Mouse (Mus musculus) erythroblast, embryonic 14.5 days (primary cell): Measurements from ENCODE around the gene Ccn1. TPM values are rescaled to one million over a fixed set of nuclear protein-coding genes. Genes with fewer than 3 reads are reported as not detected.

Source experiments
- H3K27me3 ChIP-seq: 2 replicates; pipeline ENCODE4 v1.6.1; 2012; ENCODE audit warnings: inconsistent platforms; ENCODE audit not compliant: control insufficient read depth
- H3K36me3 ChIP-seq: 2 replicates; pipeline ENCODE4 v1.6.1; 2012; ENCODE audit warnings: mild to moderate bottlenecking, inconsistent platforms; ENCODE audit not compliant: control insufficient read depth
- H3K4me1 ChIP-seq: 2 replicates; pipeline ENCODE4 v1.6.1; 2012; ENCODE audit warnings: inconsistent platforms; ENCODE audit not compliant: control insufficient read depth
- H3K4me3 ChIP-seq: replicated peaks from 2 replicates; pipeline ENCODE3; 2012; ENCODE audit warnings: moderate library complexity, mild to moderate bottlenecking, inconsistent platforms
- H3K9me3 ChIP-seq: 2 replicates; pipeline ENCODE4 v1.6.1; 2012; ENCODE audit warnings: low read length, inconsistent platforms, mixed read lengths; ENCODE audit not compliant: control insufficient read depth
- GATA1 ChIP-seq: IDR thresholded peaks from 2 replicates; pipeline ENCODE4 v1.6.1; 2012; ENCODE audit warnings: low read length, inconsistent platforms, mixed read lengths
- TAL1 ChIP-seq: IDR thresholded peaks from 3 replicates; pipeline ENCODE4 v1.6.1; 2012; ENCODE audit warnings: low read length, inconsistent platforms, mixed read lengths
- polyA plus RNA-seq: library from polyadenylated mRNA; stranded (reverse); fragments of >175 nt; gene quantifications from 2 replicates; pipeline ENCODE4 v1.2.3, GENCODE M21; 2012

Ccn1 gene
- polyA plus RNA-seq, 1 experiment, result 0.09 TPM

GRCm38 (mm10) chr3:145651978-145652321, 2.2 kb upstream of the Ccn1 start:
- Histone ChIP-seq H3K4me1 (no peaks in the 10 kb centered on the region), H3K27me3 (peaks cover 70% of the 10 kb centered on the region), H3K9me3 (no peaks in the 10 kb centered on the region), H3K36me3 (peaks cover 3% of the 10 kb centered on the region; the same call in 1 of the 2 replicates), H3K4me3 (no peak overlapping the region)
- TF ChIP-seq GATA1 (no peak), TAL1 (no peak)

- Histone ChIP-seq H3K4me3 (no peak overlapping the region), H3K36me3 (peaks cover 3% of the 10 kb centered on the region; the same call in 1 of the 2 replicates), H3K27me3 (peaks cover 70% of the 10 kb centered on the region), H3K9me3 (no peaks in the 10 kb centered on the region), H3K4me1 (no peaks in the 10 kb centered on the region)
- TF ChIP-seq GATA1 (no peak), TAL1 (no peak)
Observed at GRCm38 (mm10) chr3:145651029-145651977, 1.5 kb upstream of the Ccn1 start.

- Histone ChIP-seq H3K27me3 (peaks cover 70% of the 10 kb centered on the region), H3K36me3 (peaks cover 3% of the 10 kb centered on the region; the same call in 1 of the 2 replicates), H3K9me3 (no peaks in the 10 kb centered on the region), H3K4me3 (no peak overlapping the region), H3K4me1 (no peaks in the 10 kb centered on the region)
- TF ChIP-seq TAL1, result no peak
- TF ChIP-seq GATA1, result no peak
Observed at GRCm38 (mm10) chr3:145650298-145651011, 674 bp upstream of the Ccn1 start.

GRCm38 (mm10) chr3:145648991-145649851, 560 bp downstream of the Ccn1 start:
- peak overlapping the region; percentile 51 for H3K4me3 ChIP-seq
- no peak for TF ChIP-seq TAL1
- TF ChIP-seq GATA1, result no peak
- peaks cover 68% of the 10 kb centered on the region for H3K27me3 ChIP-seq
- H3K4me1 ChIP-seq, result no peaks in the 10 kb centered on the region
- H3K9me3 ChIP-seq, result no peaks in the 10 kb centered on the region
- peaks cover 3% of the 10 kb centered on the region; the same call in 1 of the 2 replicates for H3K36me3 ChIP-seq

GRCm38 (mm10) chr3:145648097-145648931, 1.5 kb downstream of the Ccn1 start:
- Histone ChIP-seq H3K4me1 (no peaks in the 10 kb centered on the region), H3K4me3 (no peak overlapping the region), H3K36me3 (peaks cover 3% of the 10 kb centered on the region; the same call in 1 of the 2 replicates), H3K27me3 (peaks cover 60% of the 10 kb centered on the region), H3K9me3 (no peaks in the 10 kb centered on the region)
- TF ChIP-seq GATA1, result no peak
- no peak for TF ChIP-seq TAL1

- H3K4me3 ChIP-seq, result no peak overlapping the region
- no peaks in the 10 kb centered on the region for H3K9me3 ChIP-seq
- no peak for TF ChIP-seq GATA1
- no peak for TF ChIP-seq TAL1
- peaks cover 3% of the 10 kb centered on the region; the same call in 1 of the 2 replicates for H3K36me3 ChIP-seq
- peaks cover 51% of the 10 kb centered on the region for H3K27me3 ChIP-seq
- H3K4me1 ChIP-seq, result no peaks in the 10 kb centered on the region
Observed at GRCm38 (mm10) chr3:145647416-145647815, 2.4 kb downstream of the Ccn1 start.

GRCm38 (mm10) chr3:145646666-145647065, 3.1 kb downstream of the Ccn1 start:
- Histone ChIP-seq H3K36me3 (peaks cover 3% of the 10 kb centered on the region; the same call in 1 of the 2 replicates), H3K27me3 (peaks cover 44% of the 10 kb centered on the region), H3K9me3 (no peaks in the 10 kb centered on the region), H3K4me3 (no peak overlapping the region), H3K4me1 (no peaks in the 10 kb centered on the region)
- TF ChIP-seq GATA1, result no peak
- TF ChIP-seq TAL1, result no peak

GRCm38 (mm10) chr3:145646009-145646408, 3.8 kb downstream of the Ccn1 start:
- TF ChIP-seq TAL1, result no peak
- TF ChIP-seq GATA1, result no peak
- Histone ChIP-seq H3K9me3 (no peaks in the 10 kb centered on the region), H3K4me3 (no peak overlapping the region), H3K36me3 (peaks cover 3% of the 10 kb centered on the region; the same call in 1 of the 2 replicates), H3K27me3 (peaks cover 37% of the 10 kb centered on the region), H3K4me1 (no peaks in the 10 kb centered on the region)
